In genomic region chr3:158031371-158031925, GRCm38 (mm10) we compare ENCODE assay signal across 8 mouse cellular contexts. TPM values are rescaled to one million over a fixed set of nuclear protein-coding genes. Genes with fewer than 3 reads are reported as not detected.
DNase-seq lines count a peak whose midpoint lies in the region; ATAC-seq and TF ChIP-seq lines count a peak whose summit lies in the region.

No protein-coding gene starts in this region.

- TF ChIP-seq CTCF in small intestine, adult 2 months (IDR thresholded peaks at IDR 0.05; ENCODE audit: extremely low read depth, insufficient read length, insufficient replicate concordance, low read depth, low read length) = no peak

- H3K4me3 ChIP-seq in embryonic facial prominence, embryonic 12.5 days = peak overlapping the region; percentile 97
- H3K4me3 ChIP-seq in limb, embryonic 11.5 days (ENCODE audit: low read depth, low read length) = peak overlapping the region; percentile 93
- peak overlapping the region; percentile 70 for H3K4me3 ChIP-seq in midbrain, embryonic 13.5 days (replicated peaks)
- H3K4me3 ChIP-seq in small intestine, adult 2 months (ENCODE audit: low read depth, low read length) = peak overlapping the region; percentile 99

- H3K9me3 ChIP-seq in embryonic facial prominence, embryonic 12.5 days = no peaks in the 10 kb centered on the region
- no peaks in the 10 kb centered on the region for H3K9me3 ChIP-seq in limb, embryonic 11.5 days (ENCODE audit: control insufficient read depth, low read length)
- H3K9me3 ChIP-seq in midbrain, embryonic 13.5 days = no peaks in the 10 kb centered on the region

- peak; percentile 92 for ATAC-seq in embryonic facial prominence, embryonic 12.5 days (ENCODE audit: insufficient number of reproducible peaks, insufficient read depth, low FRiP score, low TSS enrichment)
- ATAC-seq in limb, embryonic 11.5 days (ENCODE audit: insufficient number of reproducible peaks, low FRiP score, low TSS enrichment, low read depth) = peak; percentile 87
- peak; percentile 94 for ATAC-seq in midbrain, embryonic 13.5 days

- peak overlapping the region; percentile 97 for H3K9ac ChIP-seq in embryonic facial prominence, embryonic 12.5 days
- H3K9ac ChIP-seq in limb, embryonic 11.5 days (ENCODE audit: low read length) = peak overlapping the region; percentile 96
- H3K9ac ChIP-seq in midbrain, embryonic 13.5 days (replicated peaks) = peak overlapping the region; percentile 96

- H3K27ac ChIP-seq in embryonic facial prominence, embryonic 12.5 days = peak overlapping the region; percentile 98
- H3K27ac ChIP-seq in limb, embryonic 11.5 days (replicated peaks; ENCODE audit: low read depth, low read length) = peak overlapping the region; percentile 97
- peak overlapping the region; percentile 97 for H3K27ac ChIP-seq in midbrain, embryonic 13.5 days
- H3K27ac ChIP-seq in small intestine, adult 2 months (ENCODE audit: insufficient read depth, low read depth, low read length) = peak overlapping the region; percentile 89

- peak; percentile 64; the same call in 1 of the 2 replicates for TF ChIP-seq POLR2A in small intestine, adult 2 months (IDR thresholded peaks at IDR 0.05; ENCODE audit: low read depth, low read length)

- peaks cover 17% of the 10 kb centered on the region for H3K4me1 ChIP-seq in embryonic facial prominence, embryonic 12.5 days
- H3K4me1 ChIP-seq in limb, embryonic 11.5 days (ENCODE audit: control insufficient read depth, insufficient read depth, low read length) = peaks cover 8% of the 10 kb centered on the region; the same call in 1 of the 2 replicates
- peaks cover 34% of the 10 kb centered on the region for H3K4me1 ChIP-seq in midbrain, embryonic 13.5 days (replicated peaks)
- 0 out of 2 replicates have a peak, but pooled peaks cover 2% of the 10 kb centered on the region for H3K4me1 ChIP-seq in small intestine, adult 2 months (ENCODE audit: control insufficient read depth, insufficient read depth, insufficient read length, low read length)

- DNase-seq in 3T3-L1 (ENCODE audit: low read depth, low spot score) = peak; percentile 92
- DNase-seq in adrenal gland, postnatal 36 days = peak; percentile 94 to 95
- peak; percentile 88 to 94 for DNase-seq in heart, adult 18-20 months
- peak; percentile 89 for DNase-seq in kidney, adult 18-20 months
- peak; percentile 94 for DNase-seq in limb, embryonic 11.5 days (ENCODE audit: low spot score)

- H3K4me2 ChIP-seq in embryonic facial prominence, embryonic 12.5 days (replicated peaks) = peak overlapping the region; percentile 78
- peak overlapping the region; percentile 81 for H3K4me2 ChIP-seq in limb, embryonic 11.5 days (ENCODE audit: low read depth, severe bottlenecking)
- peak overlapping the region; percentile 79 for H3K4me2 ChIP-seq in midbrain, embryonic 13.5 days (replicated peaks)

- H3K27me3 ChIP-seq in embryonic facial prominence, embryonic 12.5 days = no peaks in the 10 kb centered on the region
- H3K27me3 ChIP-seq in limb, embryonic 11.5 days (ENCODE audit: control insufficient read depth, insufficient read depth, low read length) = no peaks in the 10 kb centered on the region
- H3K27me3 ChIP-seq in midbrain, embryonic 13.5 days = no peaks in the 10 kb centered on the region
- no peaks in the 10 kb centered on the region for H3K27me3 ChIP-seq in small intestine, adult 2 months (ENCODE audit: control insufficient read depth, insufficient read depth, low read length)

- WGBS in embryonic facial prominence, embryonic 12.5 days = under 1% methylated on average over 61 of the region's 61 CpGs
- under 1% methylated on average over 61 of the region's 61 CpGs for WGBS in limb, embryonic 11.5 days
- under 1% methylated on average over 53 of the region's 61 CpGs for WGBS in midbrain, embryonic 13.5 days
- WGBS in small intestine, adult 2 months = under 1% methylated on average over 61 of the region's 61 CpGs

- no peaks in the 10 kb centered on the region for H3K36me3 ChIP-seq in embryonic facial prominence, embryonic 12.5 days
- H3K36me3 ChIP-seq in limb, embryonic 11.5 days (ENCODE audit: control insufficient read depth, insufficient read depth, low read length) = no peaks in the 10 kb centered on the region
- peaks cover 5% of the 10 kb centered on the region for H3K36me3 ChIP-seq in midbrain, embryonic 13.5 days
- peaks cover 5% of the 10 kb centered on the region for H3K36me3 ChIP-seq in small intestine, adult 2 months (ENCODE audit: control insufficient read depth, insufficient read depth, low read length)

RNA-seq across cellular contexts. Expression of gene Srsf11, which starts 5.0 kb away (rescaled TPM):
- 100 to 1,000 TPM; 117 to 147 TPM for total RNA-seq in adrenal gland, postnatal 36 days (2021)
- polyA plus RNA-seq in embryonic facial prominence, embryonic 12.5 days (2016; fragmentation: Nextera tagmentation; extraction: Ambion mirVana) = 356 and 381 TPM in 2 replicates
- total RNA-seq in heart, adult 18-20 months (2021) = 10 to 100 TPM; 36.9 to 40.3 TPM
- polyA plus RNA-seq in limb, embryonic 11.5 days (2014; fragmentation: Nextera tagmentation; extraction: Ambion mirVana) = 361 and 379 TPM in 2 replicates
- 309 and 336 TPM in 2 replicates for polyA plus RNA-seq in midbrain, embryonic 13.5 days (2015; fragmentation: Nextera tagmentation; extraction: Ambion mirVana)
- 99.7 and 175 TPM in 2 replicates for polyA plus RNA-seq in small intestine, adult 2 months (2012; rRNA removed)

RNA-seq across cellular contexts. Expression of gene Lrrc40, which starts 5.0 kb away (rescaled TPM):
- 10 to 100 TPM; 30.4 to 37.4 TPM for total RNA-seq in adrenal gland, postnatal 36 days (2021)
- 67.5 and 70.8 TPM in 2 replicates for polyA plus RNA-seq in embryonic facial prominence, embryonic 12.5 days (2016; fragmentation: Nextera tagmentation; extraction: Ambion mirVana)
- total RNA-seq in heart, adult 18-20 months (2021) = 10 to 100 TPM; 10.6 to 10.8 TPM
- polyA plus RNA-seq in limb, embryonic 11.5 days (2014; fragmentation: Nextera tagmentation; extraction: Ambion mirVana) = 85.8 and 88.0 TPM in 2 replicates
- polyA plus RNA-seq in midbrain, embryonic 13.5 days (2015; fragmentation: Nextera tagmentation; extraction: Ambion mirVana) = 56.8 and 68.4 TPM in 2 replicates
- polyA plus RNA-seq in small intestine, adult 2 months (2012; rRNA removed) = 0.95 and 1.4 TPM in 2 replicates

Comparison
In these comparisons a context has a peak if more than half of its experiments do, and no peak if none do; other contexts are left out.
1. Peak in every context shown above with its lines: DNase-seq, ATAC-seq, H3K4me3 ChIP-seq and H3K27ac ChIP-seq.
2. RNA of gene Lrrc40, which starts 5.0 kb away (polyA plus RNA-seq): 85.8 to 88.0 TPM in limb, embryonic 11.5 days, 67.5 to 70.8 TPM in embryonic facial prominence, embryonic 12.5 days and 56.8 to 68.4 TPM in midbrain, embryonic 13.5 days; 0.95 to 1.4 TPM in small intestine, adult 2 months; every median in the first group is over 10 times any median in the second.